Mouse (Mus musculus) lung, postnatal 10 days (tissue): ENCODE data around the gene Plekhb2.

Experiments
- DNase-seq: peaks from one replicate; pipeline ENCODE4 v3.0.0; 2021

The Plekhb2 gene

GRCm38 (mm10) chr1:34834904-34835303 lies 14.9 kb upstream of the Plekhb2 start:
- DNase-seq = peak; percentile 40

GRCm38 (mm10) chr1:34837951-34838689 lies 11.7 kb upstream of the Plekhb2 start:
- no peak for DNase-seq

GRCm38 (mm10) chr1:34839241-34839640 lies 10.5 kb upstream of the Plekhb2 start:
- DNase-seq = no peak

- DNase-seq = no peak
Measured at GRCm38 (mm10) chr1:34841709-34842388, 7.9 kb upstream of the Plekhb2 start.

GRCm38 (mm10) chr1:34842389-34842861 lies 7.4 kb upstream of the Plekhb2 start:
- DNase-seq = peak; percentile 62

GRCm38 (mm10) chr1:34842887-34843618 lies 6.7 kb upstream of the Plekhb2 start, which contains the start of gene Fam168b:
Gene Fam168b (minus strand): TSS chr1:34843065.
- peak; percentile 91 for DNase-seq

- DNase-seq = no peak
Measured at GRCm38 (mm10) chr1:34847070-34847469, 2.7 kb upstream of the Plekhb2 start.

GRCm38 (mm10) chr1:34850343-34851136 lies 764 bp downstream of the Plekhb2 start:
- peak; percentile 20 for DNase-seq

GRCm38 (mm10) chr1:34851562-34851961 lies 1.8 kb downstream of the Plekhb2 start:
- peak; percentile 57 for DNase-seq

- DNase-seq = no peak
Measured at GRCm38 (mm10) chr1:34852116-34852878, 2.5 kb downstream of the Plekhb2 start.

GRCm38 (mm10) chr1:34853786-34854185 lies 4.0 kb downstream of the Plekhb2 start:
- DNase-seq = no peak

- no peak for DNase-seq
Measured at GRCm38 (mm10) chr1:34855056-34855739, 5.4 kb downstream of the Plekhb2 start.

GRCm38 (mm10) chr1:34858671-34859070 lies 8.9 kb downstream of the Plekhb2 start:
- DNase-seq = no peak

- no peak for DNase-seq
Measured at GRCm38 (mm10) chr1:34859761-34860160, 10.0 kb downstream of the Plekhb2 start.

- DNase-seq = peak; percentile 13
Measured at GRCm38 (mm10) chr1:34860205-34860604, 10.4 kb downstream of the Plekhb2 start.

- DNase-seq = no peak
Measured at GRCm38 (mm10) chr1:34862877-34863276, 13.1 kb downstream of the Plekhb2 start.

GRCm38 (mm10) chr1:34863323-34863722 lies 13.5 kb downstream of the Plekhb2 start:
- DNase-seq = no peak

GRCm38 (mm10) chr1:34864243-34864642 lies 14.5 kb downstream of the Plekhb2 start:
- DNase-seq = peak; percentile 12

GRCm38 (mm10) chr1:34865866-34866265 lies 16.1 kb downstream of the Plekhb2 start:
- no peak for DNase-seq

- peak; percentile 93 for DNase-seq
Measured at GRCm38 (mm10) chr1:34866815-34867573, 17.2 kb downstream of the Plekhb2 start.
